Comparison of ENCODE assay signal across 15 mouse cellular contexts in genomic region chr7:80743920-80744630, GRCm38 (mm10). TPM values are rescaled to one million over a fixed set of nuclear protein-coding genes. Genes with fewer than 3 reads are reported as not detected.
DNase-seq lines count a peak whose midpoint lies in the region; ATAC-seq lines count a peak whose summit lies in the region.
"Had no signal": no experiment of that assay in that cellular context is flagged by ENCODE, and none has a peak within 500 bp of the region (broad histone marks: within the 10 kb centered on the region; RNA-seq: fewer than 3 reads in every experiment).

No protein-coding gene starts in this region.

- H3K4me2 ChIP-seq in heart, embryonic 12.5 days = no peak overlapping the region
- H3K4me2 ChIP-seq: limb, embryonic 15.5 days; neural tube, embryonic 12.5 days had no signal

- DNase-seq in adrenal gland, adult (ENCODE audit: inconsistent age in 2 of 2, low spot score in 1 of 2) = peak; percentile 25 to 83
- DNase-seq in adrenal gland, postnatal 4 days (ENCODE audit: low spot score in 2 of 2) = no peak
- no peak for DNase-seq in heart, adult 8-10 months (ENCODE audit: low spot score)
- peak; percentile 71 for DNase-seq in 3T3-L1 (ENCODE audit: low read depth, low spot score)
- peak; percentile 39 for DNase-seq in fat pad, adult 2 months (ENCODE audit: extremely low read depth, low read depth, low spot score)
- DNase-seq in left cerebral cortex, postnatal 10 days (ENCODE audit: extremely low spot score in 1 of 2, low spot score in 2 of 2) = no peak
- no peak for DNase-seq in urinary bladder, postnatal 14 days (ENCODE audit: low spot score)
- DNase-seq: cerebellum, postnatal 10 days; lung, postnatal 10 days; midbrain, embryonic 14.5 days; thymus, adult 18-20 months had no signal

- no peak overlapping the region for H3K9ac ChIP-seq in heart, embryonic 12.5 days
- H3K9ac ChIP-seq: limb, embryonic 15.5 days; neural tube, embryonic 12.5 days had no signal

- no peaks in the 10 kb centered on the region for H3K27me3 ChIP-seq in heart, embryonic 12.5 days (replicated peaks)
- H3K27me3 ChIP-seq: limb, embryonic 15.5 days; neural tube, embryonic 12.5 days had no signal

- H3K4me1 ChIP-seq in heart, embryonic 12.5 days (replicated peaks) = peaks cover 52% of the 10 kb centered on the region

- H3K27ac ChIP-seq in heart, embryonic 12.5 days (ENCODE audit: poor library complexity, severe bottlenecking) = peak overlapping the region; percentile 88
- H3K27ac ChIP-seq: kidney, postnatal 0 days; neural tube, embryonic 12.5 days had no signal

- intact Hi-C loops in left cerebral cortex, postnatal 10 days (cut with DNase I) = loop anchor here (5.0 kb wide), 1 partner anchor 103 kb away; no protein-coding TSS in a partner anchor

- H3K36me3 ChIP-seq in heart, embryonic 12.5 days = peaks cover 69% of the 10 kb centered on the region

- H3K9me3 ChIP-seq in heart, embryonic 12.5 days (replicated peaks) = no peaks in the 10 kb centered on the region
- H3K9me3 ChIP-seq: limb, embryonic 15.5 days; neural tube, embryonic 12.5 days had no signal

- WGBS in heart, embryonic 12.5 days = 67% methylated on average over 9 of the region's 9 CpGs

- H3K4me3 ChIP-seq in heart, embryonic 12.5 days = no peak overlapping the region
- H3K4me3 ChIP-seq: limb, embryonic 15.5 days; neural tube, embryonic 12.5 days had no signal

- ATAC-seq in heart, embryonic 12.5 days (ENCODE audit: insufficient number of reproducible peaks, low FRiP score) = no peak

RNA-seq across cellular contexts. Expression of gene Crtc3, which starts 55.4 kb away (rescaled TPM):
- total RNA-seq in adrenal gland, postnatal 4 days (2021) = 10 to 100 TPM; 36.4 to 39.8 TPM
- 16.7 and 16.9 TPM in 2 replicates for polyA plus RNA-seq in heart, embryonic 12.5 days (2016; fragmentation: Nextera tagmentation; extraction: Ambion mirVana)
- 10 to 100 TPM; 10.7 to 12.1 (median 11.7) TPM for total RNA-seq in heart, adult 8-10 months (2022)
- total RNA-seq in left cerebral cortex, postnatal 10 days (2021) = 10 to 100 TPM; 16.8 to 18.9 TPM

Comparison
In these comparisons a context has a peak if more than half of its experiments do, and no peak if none do; other contexts are left out.
1. DNase-seq: peak in adrenal gland, adult (2 of 2), 3T3-L1 (single experiment) and fat pad, adult 2 months (single experiment); none in adrenal gland, postnatal 4 days (0 of 2), heart, adult 8-10 months (single experiment), left cerebral cortex, postnatal 10 days (0 of 2) and urinary bladder, postnatal 14 days (single experiment).